Mouse (Mus musculus): ENCODE data around the gene Vmn1r32. TPM values are rescaled to one million over a fixed set of nuclear protein-coding genes. Genes with fewer than 3 reads are reported as not detected.

The Vmn1r32 gene
- polyA plus RNA-seq (2015; fragmentation: Nextera tagmentation; extraction: Ambion mirVana), result 0.07 TPM in 1 of 2 replicates, not detected in the other

GRCm38 (mm10) chr6:66559996-66560395, at the start of gene Vmn1r32:
Gene Vmn1r32 (minus strand): TSS chr6:66560096.
- WGBS, result 73% methylated on average over 1 of the region's 1 CpGs
- no peaks in the 10 kb centered on the region for H3K27me3 ChIP-seq

DNA sequence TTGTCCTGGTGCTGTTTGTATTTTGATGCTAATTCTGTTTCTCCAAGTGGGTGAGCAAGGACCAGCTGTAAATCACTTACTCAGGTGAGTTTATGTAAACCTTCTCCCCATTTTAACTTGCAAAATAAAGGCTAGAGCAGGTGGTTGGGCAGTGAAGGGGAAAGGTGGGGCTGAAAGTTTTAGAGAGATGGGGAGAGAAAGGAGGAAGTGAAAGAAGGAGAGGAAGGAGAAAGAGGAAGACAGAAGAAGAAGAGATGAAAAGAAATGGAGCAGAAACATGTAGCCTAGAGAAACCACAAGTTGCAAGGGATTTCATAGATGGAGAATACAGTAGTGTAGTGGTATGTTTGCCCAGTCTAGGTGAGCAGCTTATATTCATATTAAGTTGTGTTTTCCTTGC, 35.9 kb upstream of the Vmn1r32 start:
- Histone ChIP-seq H3K4me3 (no peak overlapping the region), H3K27ac (no peak overlapping the region), H3K36me3 (no peaks in the 10 kb centered on the region), H3K9ac (no peak overlapping the region), H3K9me3 (no peaks in the 10 kb centered on the region), H3K27me3 (no peaks in the 10 kb centered on the region), H3K4me2 (no peak overlapping the region), H3K4me1 (no peaks in the 10 kb centered on the region)
- no peak for ATAC-seq (ENCODE audit: borderline replicate concordance, extremely low read depth, low FRiP score, low TSS enrichment)

More at GRCm38 (mm10) chr6:66559996-66560395, at the start of gene Vmn1r32:
- ATAC-seq (ENCODE audit: borderline replicate concordance, extremely low read depth, low FRiP score, low TSS enrichment), result no peak
- H3K9ac ChIP-seq, result no peak within 1 kb of the TSS
- H3K4me1 ChIP-seq, result no peaks in the 10 kb centered on the region
- H3K4me2 ChIP-seq, result no peak within 1 kb of the TSS
- H3K4me3 ChIP-seq, result no peak within 1 kb of the TSS
- H3K9me3 ChIP-seq, result no peaks in the 10 kb centered on the region
- no peak within 1 kb of the TSS for H3K27ac ChIP-seq
- H3K36me3 ChIP-seq, result no peaks in the 10 kb centered on the region

DNA sequence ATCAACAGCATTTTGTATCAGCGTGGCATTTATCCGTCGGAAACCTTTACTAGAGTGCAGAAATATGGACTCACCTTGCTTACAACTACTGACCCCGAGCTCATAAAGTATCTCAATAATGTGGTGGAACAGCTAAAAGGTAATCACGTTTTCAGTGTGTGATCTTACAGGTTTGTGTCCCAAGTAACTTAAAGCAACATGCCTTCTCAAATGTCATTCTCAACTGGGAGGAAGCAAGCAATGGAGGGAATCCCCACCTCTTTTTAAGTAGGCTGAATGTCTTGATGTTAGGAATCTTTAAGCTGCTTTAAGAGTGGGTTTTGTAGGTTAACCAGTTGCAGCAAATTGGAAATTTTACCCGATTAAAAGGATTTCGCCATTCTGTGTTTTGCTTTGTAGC, 23.9 kb downstream of the Vmn1r32 start:
- Histone ChIP-seq H3K36me3 (peaks cover 18% of the 10 kb centered on the region), H3K9ac (peak overlapping the region; percentile 80), H3K4me3 (peak overlapping the region; percentile 83), H3K4me2 (peak overlapping the region; percentile 58), H3K27ac (peak overlapping the region; percentile 91), H3K4me1 (peaks cover 9% of the 10 kb centered on the region), H3K27me3 (no peaks in the 10 kb centered on the region), H3K9me3 (no peaks in the 10 kb centered on the region)
- ATAC-seq (ENCODE audit: borderline replicate concordance, extremely low read depth, low FRiP score, low TSS enrichment), result no peak
- 13% methylated on average over 7 of the region's 7 CpGs for WGBS

DNA sequence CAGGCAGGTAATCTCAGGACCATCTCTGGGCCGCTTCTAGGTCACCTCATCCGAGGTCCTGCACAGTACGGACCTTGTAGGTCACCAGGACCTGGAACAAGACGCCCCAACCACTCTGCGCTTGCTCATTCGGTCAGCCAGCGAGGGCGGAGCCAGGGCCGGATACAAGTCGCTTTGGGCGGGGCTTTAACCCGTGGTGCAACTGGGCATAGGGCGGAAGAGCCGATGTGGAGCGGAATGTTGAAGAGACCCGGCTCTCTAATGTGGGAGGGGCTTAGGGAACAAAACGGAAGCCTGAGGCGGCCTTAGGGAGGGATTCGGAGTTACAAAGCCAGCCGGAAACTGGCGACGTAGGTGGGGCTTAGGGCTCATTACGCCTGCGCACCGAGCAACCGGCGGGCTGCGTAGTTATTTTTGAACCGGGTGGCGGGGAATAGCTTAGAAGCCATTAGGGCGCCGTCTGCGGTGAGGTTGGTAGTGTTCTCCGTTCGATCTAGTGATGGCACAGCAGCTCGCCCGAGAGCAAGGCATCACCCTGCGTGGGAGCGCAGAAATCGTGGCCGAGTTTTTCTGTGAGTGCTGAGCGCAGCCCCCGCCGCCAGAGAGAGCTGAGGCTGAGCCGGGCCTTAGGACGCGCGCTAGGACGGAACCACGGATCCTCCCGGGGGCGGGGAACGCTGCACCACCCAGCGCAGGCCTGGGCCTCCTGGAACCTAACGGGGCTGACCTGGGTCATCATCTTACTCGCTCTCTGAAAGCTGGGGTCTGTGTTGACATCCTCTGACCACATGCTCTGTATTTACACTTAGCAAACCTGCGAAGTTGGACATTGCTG, 24.7 kb downstream of the Vmn1r32 start, which contains the start of gene Mad2l1:
TSS of gene Mad2l1 (plus strand) at position 363 of the 835 bp plus-strand sequence.
- peaks cover 9% of the 10 kb centered on the region for H3K4me1 ChIP-seq
- H3K27ac ChIP-seq, result peak within 1 kb of the TSS; percentile 91
- peak within 1 kb of the TSS; percentile 64 for H3K4me2 ChIP-seq
- no peaks in the 10 kb centered on the region for H3K27me3 ChIP-seq
- peak; percentile 99 for ATAC-seq (ENCODE audit: borderline replicate concordance, extremely low read depth, low FRiP score, low TSS enrichment)
- H3K4me3 ChIP-seq, result peak within 1 kb of the TSS; percentile 83
- peak within 1 kb of the TSS; percentile 80 for H3K9ac ChIP-seq
- H3K36me3 ChIP-seq, result peaks cover 17% of the 10 kb centered on the region
- under 1% methylated on average over 57 of the region's 57 CpGs for WGBS
- H3K9me3 ChIP-seq, result no peaks in the 10 kb centered on the region

GRCm38 (mm10) chr6:66534366-66534941, 25.4 kb downstream of the Vmn1r32 start:
- Histone ChIP-seq H3K9me3 (no peaks in the 10 kb centered on the region), H3K4me1 (peaks cover 9% of the 10 kb centered on the region), H3K27me3 (no peaks in the 10 kb centered on the region), H3K36me3 (peaks cover 9% of the 10 kb centered on the region), H3K4me3 (peak overlapping the region; percentile 83), H3K27ac (peak overlapping the region; percentile 91), H3K9ac (peak overlapping the region; percentile 43), H3K4me2 (peak overlapping the region; percentile 64)
- WGBS, result 69% methylated on average over 5 of the region's 5 CpGs
- ATAC-seq (ENCODE audit: borderline replicate concordance, extremely low read depth, low FRiP score, low TSS enrichment), result no peak

DNA sequence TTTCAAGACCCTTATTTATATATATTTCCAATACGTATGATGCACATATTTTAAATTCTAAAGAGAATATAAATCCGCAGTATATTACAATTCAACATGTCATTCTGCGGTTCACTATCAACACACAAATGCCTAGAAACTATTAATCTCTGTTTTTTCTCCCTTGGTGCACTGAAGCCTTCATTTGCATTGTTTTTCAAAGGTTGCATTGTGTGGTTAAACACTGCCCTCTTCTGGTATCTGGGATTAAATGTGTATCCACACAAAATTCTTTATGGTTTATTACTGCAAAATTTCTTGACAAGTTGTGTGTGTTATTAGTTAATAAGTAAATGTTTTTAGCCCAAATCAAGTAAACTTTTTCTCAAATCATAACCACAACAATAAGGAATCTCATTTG, 26.7 kb downstream of the Vmn1r32 start:
- H3K9me3 ChIP-seq, result no peaks in the 10 kb centered on the region
- WGBS, result 23% methylated on average over 3 of the region's 3 CpGs
- H3K27ac ChIP-seq, result no peak overlapping the region
- H3K4me3 ChIP-seq, result no peak overlapping the region
- H3K27me3 ChIP-seq, result no peaks in the 10 kb centered on the region
- no peak for ATAC-seq (ENCODE audit: borderline replicate concordance, extremely low read depth, low FRiP score, low TSS enrichment)
- no peaks in the 10 kb centered on the region for H3K36me3 ChIP-seq
- H3K4me1 ChIP-seq, result peaks cover 9% of the 10 kb centered on the region
- no peak overlapping the region for H3K4me2 ChIP-seq
- H3K9ac ChIP-seq, result no peak overlapping the region

- Histone ChIP-seq H3K27ac (no peak overlapping the region), H3K36me3 (no peaks in the 10 kb centered on the region), H3K4me2 (no peak overlapping the region), H3K27me3 (no peaks in the 10 kb centered on the region), H3K9me3 (no peaks in the 10 kb centered on the region), H3K4me1 (no peaks in the 10 kb centered on the region), H3K9ac (no peak overlapping the region), H3K4me3 (no peak overlapping the region)
- no peak for ATAC-seq (ENCODE audit: borderline replicate concordance, extremely low read depth, low FRiP score, low TSS enrichment)
- WGBS, result 94% methylated on average over 10 of the region's 10 CpGs
These were observed 31.5 kb downstream of the Vmn1r32 start for GRCm38 (mm10) chr6:66528386-66528785.

DNA sequence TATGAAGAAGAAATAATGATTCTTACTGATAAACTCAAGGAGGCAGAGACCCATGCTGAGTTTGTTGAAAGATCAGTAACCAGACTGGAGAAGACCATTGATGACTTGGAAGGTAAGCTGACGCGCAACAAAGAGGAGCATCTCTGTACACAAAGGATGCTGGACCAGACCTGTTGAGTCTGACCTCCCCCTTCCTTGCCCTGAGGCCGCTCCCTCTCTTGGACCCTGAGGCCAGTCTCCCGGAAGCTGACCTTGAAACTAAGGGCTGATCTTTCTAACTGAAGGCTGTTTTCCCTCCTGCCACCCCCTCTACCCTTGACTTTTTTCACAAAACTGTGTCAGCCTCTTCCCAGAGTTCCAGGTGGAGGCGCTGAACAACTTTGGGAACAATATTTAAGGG, 43.5 kb downstream of the Vmn1r32 start:
- 93% methylated on average over 5 of the region's 5 CpGs for WGBS
- H3K9me3 ChIP-seq, result no peaks in the 10 kb centered on the region

More for the DNA sequence above, 43.5 kb downstream of the Vmn1r32 start:
- no peaks in the 10 kb centered on the region for H3K36me3 ChIP-seq
- no peak overlapping the region for H3K27ac ChIP-seq
- no peak overlapping the region for H3K4me3 ChIP-seq
- no peaks in the 10 kb centered on the region for H3K4me1 ChIP-seq
- no peaks in the 10 kb centered on the region for H3K27me3 ChIP-seq
- H3K9ac ChIP-seq, result no peak overlapping the region
- ATAC-seq (ENCODE audit: borderline replicate concordance, extremely low read depth, low FRiP score, low TSS enrichment), result no peak
- no peak overlapping the region for H3K4me2 ChIP-seq

Other genes with a start within 250 kb of the Vmn1r32 start
- gene Mad2l1, start 24.7 kb downstream of the Vmn1r32 start, polyA plus RNA-seq (2015; fragmentation: Nextera tagmentation; extraction: Ambion mirVana), result 143 and 144 TPM in 2 replicates
- gene Vmn1r33, start 58.2 kb upstream of the Vmn1r32 start, polyA plus RNA-seq (2015; fragmentation: Nextera tagmentation; extraction: Ambion mirVana), result not detected in 2 replicates
- not detected in 2 replicates for gene Vmn1r34, start 83.8 kb upstream of the Vmn1r32 start, polyA plus RNA-seq (2015; fragmentation: Nextera tagmentation; extraction: Ambion mirVana)
- gene Vmn1r35, start 125.8 kb upstream of the Vmn1r32 start, polyA plus RNA-seq (2015; fragmentation: Nextera tagmentation; extraction: Ambion mirVana), result not detected in 2 replicates
- gene Vmn1r36, start 159.1 kb upstream of the Vmn1r32 start, polyA plus RNA-seq (2015; fragmentation: Nextera tagmentation; extraction: Ambion mirVana), result not detected in 2 replicates
- gene Vmn1r37, start 169.3 kb upstream of the Vmn1r32 start, polyA plus RNA-seq (2015; fragmentation: Nextera tagmentation; extraction: Ambion mirVana), result not detected in 2 replicates
- gene Vmn1r38, start 222.5 kb upstream of the Vmn1r32 start, polyA plus RNA-seq (2015; fragmentation: Nextera tagmentation; extraction: Ambion mirVana), result not detected in 2 replicates

All from lung, embryonic 15.5 days (tissue).